Mouse (Mus musculus) forebrain, embryonic 10.5 days (tissue): Measurements from ENCODE around the gene Oxt. TPM values are rescaled to one million over a fixed set of nuclear protein-coding genes. Genes with fewer than 3 reads are reported as not detected.

Experiments used
- microRNA-seq: library from miRNA; unstranded; fragments of <30 nt; microRNA quantifications from one replicate; pipeline ENCODE4, GENCODE M21; 2017
- polyA plus RNA-seq: library from polyadenylated mRNA; unstranded; fragments of >200 nt; fragmentation: Nextera tagmentation; extraction: Ambion mirVana; gene quantifications from 2 replicates; pipeline ENCODE4 v1.2.1, GENCODE M21; 2016

Oxt gene
- polyA plus RNA-seq, 1 experiment from 2014 or later: not detected

Small RNA genes within 50 kb of the gene (microRNA-seq; reads per million reads assigned to microRNA genes)
- not detected for gene Gm23876

Other genes with a start within 250 kb of the Oxt start
- 36.7 and 41.8 TPM in 2 replicates for gene Cpxm1, start 178.6 kb upstream of the Oxt start, polyA plus RNA-seq
- 0.07 TPM in 1 of 2 replicates, not detected in the other for gene Gm28372, start 170.9 kb upstream of the Oxt start, polyA plus RNA-seq
- gene 1700020A23Rik, start 170.9 kb upstream of the Oxt start, polyA plus RNA-seq: 0.21 and 0.32 TPM in 2 replicates
- not detected in 2 replicates for gene Tmem239, start 169.7 kb upstream of the Oxt start, polyA plus RNA-seq
- gene Vps16, start 151.8 kb upstream of the Oxt start, polyA plus RNA-seq: 110 and 122 TPM in 2 replicates
- 11.8 and 12.4 TPM in 2 replicates for gene Pced1a, start 151.5 kb upstream of the Oxt start, polyA plus RNA-seq
- 89.1 and 90.6 TPM in 2 replicates for gene Ptpra, start 125.9 kb upstream of the Oxt start, polyA plus RNA-seq
- gene Mrps26, start 12.4 kb upstream of the Oxt start, polyA plus RNA-seq: 88.5 and 92.8 TPM in 2 replicates
- not detected in 2 replicates for gene Avp, start 6.4 kb downstream of the Oxt start, polyA plus RNA-seq
- gene Fastkd5, start 53.9 kb downstream of the Oxt start, polyA plus RNA-seq: 21.4 and 22.7 TPM in 2 replicates
- 21.9 and 22.0 TPM in 2 replicates for gene Ubox5, start 53.9 kb downstream of the Oxt start, polyA plus RNA-seq
- gene Lzts3, start 66.6 kb downstream of the Oxt start, polyA plus RNA-seq: 3.4 and 3.8 TPM in 2 replicates
- 44.7 and 46.9 TPM in 2 replicates for gene Ddrgk1, start 88.5 kb downstream of the Oxt start, polyA plus RNA-seq
- gene Itpa, start 91.4 kb downstream of the Oxt start, polyA plus RNA-seq: 154 and 156 TPM in 2 replicates
- 0.64 and 0.71 TPM in 2 replicates for gene Slc4a11, start 121.3 kb downstream of the Oxt start, polyA plus RNA-seq